Mouse (Mus musculus) heart, embryonic 13.5 days (tissue): ENCODE results near the gene Pard3b. TPM values are rescaled to one million over a fixed set of nuclear protein-coding genes. Genes with fewer than 3 reads are reported as not detected.

Experiments used
- ATAC-seq: fragments of 200-750 bp; cut with Nextera tagmentation; 2 replicates; pipeline ENCODE4 v1.8.0; 2017; ENCODE audit warnings: moderate TSS enrichment; ENCODE audit not compliant: insufficient number of reproducible peaks, low FRiP score, low TSS enrichment; ENCODE audit errors: extremely low read depth
- H3K27ac ChIP-seq: fragments of 300-500 bp; sonication (generic); replicated peaks from 2 replicates; pipeline ENCODE4 v1.5.1; 2015; ENCODE audit warnings: moderate library complexity, mild to moderate bottlenecking, inconsistent platforms
- H3K27me3 ChIP-seq: fragments of 300-500 bp; sonication (generic); replicated peaks from 2 replicates; pipeline ENCODE4 v1.6.1; 2015; ENCODE audit warnings: mild to moderate bottlenecking, inconsistent platforms
- H3K36me3 ChIP-seq: fragments of 300-500 bp; sonication (generic); 2 replicates; pipeline ENCODE4 v1.6.1; 2015; ENCODE audit warnings: mild to moderate bottlenecking, inconsistent platforms
- H3K4me1 ChIP-seq: fragments of 300-500 bp; sonication (generic); 2 replicates; pipeline ENCODE4 v1.6.1; 2015; ENCODE audit warnings: inconsistent platforms
- H3K4me2 ChIP-seq: fragments of 300-500 bp; sonication (generic); 2 replicates; pipeline ENCODE4 v1.6.1; 2015; ENCODE audit warnings: inconsistent platforms, mild to moderate bottlenecking, moderate library complexity
- H3K4me3 ChIP-seq: fragments of 300-500 bp; sonication (generic); 2 replicates; pipeline ENCODE4 v1.5.1; 2015; ENCODE audit warnings: moderate library complexity, mild to moderate bottlenecking, inconsistent platforms
- H3K9ac ChIP-seq: fragments of 300-500 bp; sonication (generic); 2 replicates; pipeline ENCODE4 v1.6.1; 2015; ENCODE audit warnings: inconsistent platforms, mild to moderate bottlenecking, moderate library complexity
- H3K9me3 ChIP-seq: fragments of 300-500 bp; sonication (generic); 2 replicates; pipeline ENCODE4 v1.6.1; 2016; ENCODE audit warnings: inconsistent platforms
- WGBS: fragments of 180-500 bp; shearing (Covaris S2); methylation state at CpG from one replicate; pipeline ENCODE4 v1.1.7; 2015; ENCODE audit warnings: mixed read lengths; 5-methylcytosine and 5-hydroxymethylcytosine counted together
- polyA plus RNA-seq: library from polyadenylated mRNA; unstranded; fragments of >200 nt; fragmentation: Nextera tagmentation; extraction: Ambion mirVana; gene quantifications from 2 replicates; pipeline ENCODE4 v1.2.1, GENCODE M21; 2015

Gene Pard3b
- polyA plus RNA-seq, 1 experiment from 2014 or later, result 11.8 TPM

- Histone ChIP-seq H3K4me1 (no peaks in the 10 kb centered on the region), H3K4me2 (no peak overlapping the region), H3K36me3 (no peaks in the 10 kb centered on the region), H3K9me3 (no peaks in the 10 kb centered on the region), H3K4me3 (no peak overlapping the region), H3K9ac (no peak overlapping the region), H3K27me3 (no peaks in the 10 kb centered on the region), H3K27ac (no peak overlapping the region)
- no peak for ATAC-seq
- 67% methylated on average over 6 of the region's 6 CpGs for whole genome bisulfite sequencing
Observed at GRCm38 (mm10) chr1:62654436-62654835, 1015.8 kb downstream of the Pard3b start.

- no peak overlapping the region for H3K9ac ChIP-seq
- no peak overlapping the region for H3K4me3 ChIP-seq
- no peak overlapping the region for H3K4me2 ChIP-seq
- H3K36me3 ChIP-seq, result no peaks in the 10 kb centered on the region
- WGBS, result 38% methylated on average over 8 of the region's 8 CpGs
- H3K9me3 ChIP-seq, result peaks cover 8% of the 10 kb centered on the region; the same call in 1 of the 2 replicates
- peaks cover 14% of the 10 kb centered on the region; the same call in 1 of the 2 replicates for H3K4me1 ChIP-seq
- peak; percentile 61; the same call in 1 of the 2 replicates for ATAC-seq
- no peaks in the 10 kb centered on the region for H3K27me3 ChIP-seq
- peak overlapping the region; percentile 80 for H3K27ac ChIP-seq
Observed at GRCm38 (mm10) chr1:62664960-62665645, 1026.5 kb downstream of the Pard3b start.

GRCm38 (mm10) chr1:62665771-62666730 lies 1027.4 kb downstream of the Pard3b start:
- ATAC-seq, result no peak
- H3K4me3 ChIP-seq, result no peak overlapping the region
- no peak overlapping the region for H3K9ac ChIP-seq
- peak overlapping the region; percentile 80 for H3K27ac ChIP-seq
- H3K27me3 ChIP-seq, result no peaks in the 10 kb centered on the region
- no peaks in the 10 kb centered on the region for H3K36me3 ChIP-seq
- H3K4me2 ChIP-seq, result no peak overlapping the region
- WGBS, result 72% methylated on average over 5 of the region's 5 CpGs
- peaks cover 8% of the 10 kb centered on the region; the same call in 1 of the 2 replicates for H3K9me3 ChIP-seq
- peaks cover 14% of the 10 kb centered on the region; the same call in 1 of the 2 replicates for H3K4me1 ChIP-seq

GRCm38 (mm10) chr1:62666780-62667179 lies 1028.2 kb downstream of the Pard3b start:
- no peak for ATAC-seq
- 65% methylated on average over 5 of the region's 5 CpGs for WGBS

GRCm38 (mm10) chr1:62678611-62679344 lies 1040.2 kb downstream of the Pard3b start:
- 40% methylated on average over 4 of the region's 4 CpGs for WGBS
- no peak overlapping the region for H3K4me3 ChIP-seq
- no peak overlapping the region for H3K27ac ChIP-seq
- H3K4me1 ChIP-seq, result peaks cover 18% of the 10 kb centered on the region
- peaks cover 5% of the 10 kb centered on the region; the same call in 1 of the 2 replicates for H3K9me3 ChIP-seq
- H3K27me3 ChIP-seq, result no peaks in the 10 kb centered on the region
- no peak overlapping the region for H3K4me2 ChIP-seq
- no peak overlapping the region for H3K9ac ChIP-seq
- H3K36me3 ChIP-seq, result no peaks in the 10 kb centered on the region
- ATAC-seq, result no peak

More at GRCm38 (mm10) chr1:62666780-62667179, 1028.2 kb downstream of the Pard3b start:
- H3K27me3 ChIP-seq, result no peaks in the 10 kb centered on the region
- H3K9me3 ChIP-seq, result peaks cover 8% of the 10 kb centered on the region; the same call in 1 of the 2 replicates
- peaks cover 14% of the 10 kb centered on the region; the same call in 1 of the 2 replicates for H3K4me1 ChIP-seq
- H3K36me3 ChIP-seq, result no peaks in the 10 kb centered on the region
- no peak overlapping the region for H3K4me3 ChIP-seq
- peak overlapping the region; percentile 80; the same call in 1 of the 2 replicates for H3K27ac ChIP-seq
- H3K9ac ChIP-seq, result no peak overlapping the region
- H3K4me2 ChIP-seq, result no peak overlapping the region

GRCm38 (mm10) chr1:62679466-62679865 lies 1040.8 kb downstream of the Pard3b start:
- Histone ChIP-seq H3K27me3 (no peaks in the 10 kb centered on the region; the same call in 1 of the 2 replicates), H3K27ac (no peak overlapping the region), H3K4me3 (no peak overlapping the region), H3K4me2 (no peak overlapping the region), H3K9ac (no peak overlapping the region), H3K4me1 (peaks cover 18% of the 10 kb centered on the region), H3K9me3 (peaks cover 5% of the 10 kb centered on the region; the same call in 1 of the 2 replicates), H3K36me3 (no peaks in the 10 kb centered on the region)
- ATAC-seq, result no peak
- 65% methylated on average over 2 of the region's 2 CpGs for WGBS

- Histone ChIP-seq H3K9me3 (0 out of 2 replicates have a peak, but pooled peaks cover 1% of the 10 kb centered on the region), H3K27me3 (no peaks in the 10 kb centered on the region; the same call in 1 of the 2 replicates), H3K4me1 (peaks cover 18% of the 10 kb centered on the region), H3K4me3 (no peak overlapping the region), H3K36me3 (no peaks in the 10 kb centered on the region), H3K9ac (no peak overlapping the region), H3K27ac (no peak overlapping the region), H3K4me2 (peak overlapping the region; percentile 22; the same call in 1 of the 2 replicates)
- ATAC-seq, result no peak
- WGBS, result 63% methylated on average over 21 of the region's 21 CpGs
Observed at GRCm38 (mm10) chr1:62682456-62683385, 1044.1 kb downstream of the Pard3b start.

GRCm38 (mm10) chr1:62683498-62683897 lies 1044.9 kb downstream of the Pard3b start:
- ATAC-seq, result no peak
- Histone ChIP-seq H3K4me3 (no peak overlapping the region), H3K27ac (no peak overlapping the region), H3K27me3 (no peaks in the 10 kb centered on the region; the same call in 1 of the 2 replicates), H3K36me3 (no peaks in the 10 kb centered on the region), H3K4me1 (peaks cover 12% of the 10 kb centered on the region), H3K9ac (no peak overlapping the region), H3K9me3 (no peaks in the 10 kb centered on the region), H3K4me2 (no peak overlapping the region)
- WGBS, result 84% methylated on average over 2 of the region's 2 CpGs

GRCm38 (mm10) chr1:62687511-62687910 lies 1048.9 kb downstream of the Pard3b start:
- H3K4me2 ChIP-seq, result no peak overlapping the region
- no peaks in the 10 kb centered on the region; the same call in 1 of the 2 replicates for H3K27me3 ChIP-seq
- no peak overlapping the region for H3K27ac ChIP-seq
- WGBS, result 67% methylated on average over 8 of the region's 8 CpGs
- no peak overlapping the region for H3K4me3 ChIP-seq
- no peak overlapping the region for H3K9ac ChIP-seq
- peaks cover under 1% of the 10 kb centered on the region; the same call in 1 of the 2 replicates for H3K4me1 ChIP-seq
- ATAC-seq, result no peak
- no peaks in the 10 kb centered on the region for H3K36me3 ChIP-seq
- no peaks in the 10 kb centered on the region for H3K9me3 ChIP-seq

- no peak overlapping the region for H3K4me2 ChIP-seq
- H3K27ac ChIP-seq, result no peak overlapping the region
- WGBS, result 77% methylated on average over 6 of the region's 6 CpGs
- H3K9ac ChIP-seq, result no peak overlapping the region
- no peak overlapping the region for H3K4me3 ChIP-seq
- ATAC-seq, result no peak
- no peaks in the 10 kb centered on the region for H3K27me3 ChIP-seq
- no peaks in the 10 kb centered on the region for H3K4me1 ChIP-seq
- no peaks in the 10 kb centered on the region for H3K36me3 ChIP-seq
- no peaks in the 10 kb centered on the region for H3K9me3 ChIP-seq
Observed at GRCm38 (mm10) chr1:62691175-62691574, 1052.6 kb downstream of the Pard3b start.
